Mouse (Mus musculus) megakaryocyte-erythroid progenitor cell, adult 5 weeks (primary cell): ENCODE results near the gene Slc38a9. TPM values are rescaled to one million over a fixed set of nuclear protein-coding genes. Genes with fewer than 3 reads are reported as not detected.

ENCODE experiments used
- polyA plus RNA-seq: library from polyadenylated mRNA; stranded (reverse); fragments of >175 nt; gene quantifications from 2 replicates; pipeline ENCODE4 v1.2.3, GENCODE M21; 2012

Slc38a9 gene
- polyA plus RNA-seq = 2.0 and 2.7 TPM in 2 replicates

DNA sequence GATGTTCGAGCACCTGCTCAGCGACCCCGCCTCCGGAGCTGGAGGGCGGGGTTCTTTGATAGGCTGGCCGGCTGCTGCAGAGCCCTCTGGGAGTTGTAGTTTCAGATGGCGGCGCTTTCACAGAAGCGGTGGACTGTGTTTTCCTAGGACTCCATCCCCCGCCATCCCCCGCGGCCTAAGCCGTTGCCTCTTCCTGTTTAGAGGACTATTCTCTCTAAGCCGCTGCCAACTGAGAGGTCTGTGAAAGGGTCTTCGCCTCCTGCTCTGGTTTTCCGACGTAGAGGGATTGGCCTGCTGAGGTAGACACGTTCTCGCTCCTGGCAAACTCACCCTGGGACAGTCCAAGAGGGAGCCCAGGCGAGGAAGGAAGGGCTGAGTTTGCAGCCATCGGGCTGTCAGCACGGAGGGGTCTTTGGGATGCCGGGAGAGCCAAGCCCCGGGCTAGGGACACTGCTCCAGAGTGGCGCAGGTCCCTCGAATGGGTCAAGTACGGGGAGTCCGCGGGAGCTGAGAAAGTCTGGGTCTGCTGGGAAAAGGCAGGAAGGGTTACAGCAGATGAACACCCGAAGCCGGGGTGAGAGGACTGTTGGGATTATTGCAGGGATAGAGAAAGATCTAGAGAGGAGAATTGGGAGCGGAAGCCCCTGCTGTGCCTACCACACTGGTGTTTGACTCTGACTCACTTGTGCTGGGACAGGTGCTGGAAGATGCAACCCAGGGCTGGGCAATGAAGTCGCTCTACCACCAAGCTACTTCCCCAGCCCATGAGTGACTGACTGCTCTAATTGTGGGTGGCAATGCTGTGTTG is at the start of gene Slc38a9:
Gene Slc38a9, plus strand, starts transcription at position 178 of the 808 bp plus-strand sequence.

DNA sequence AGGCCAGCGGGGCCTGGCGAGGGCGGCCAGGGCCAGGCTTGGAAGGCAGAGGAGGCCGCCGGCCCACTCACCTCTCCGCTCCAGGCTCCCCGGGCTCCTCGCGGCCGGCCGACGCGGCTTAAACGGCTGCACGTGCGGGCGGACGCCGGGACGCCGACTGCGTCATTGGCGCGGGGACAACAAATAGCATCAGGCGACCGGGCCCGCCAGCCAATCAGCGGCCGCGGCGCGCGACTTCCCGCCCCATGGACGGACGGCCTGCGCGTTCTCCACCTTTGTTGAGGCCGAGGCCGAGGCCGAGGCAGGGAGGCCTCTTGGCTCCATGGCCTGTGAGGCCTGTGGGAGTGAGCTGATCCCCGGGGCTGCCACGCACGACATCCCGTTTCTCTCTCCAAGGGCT is 8.3 kb upstream of the Slc38a9 start, which contains the start of gene Ddx4:
Gene Ddx4, minus strand, starts transcription at position 271 of the 400 bp plus-strand sequence.

Other genes starting within 250 kb of the Slc38a9 start
- gene Il6st, start 196.7 kb upstream of the Slc38a9 start, polyA plus RNA-seq = 3.0 and 3.7 TPM in 2 replicates
- gene Il31ra, start 66.4 kb upstream of the Slc38a9 start, polyA plus RNA-seq = 0.43 and 0.49 TPM in 2 replicates
- gene Ddx4, start 8.3 kb upstream of the Slc38a9 start, polyA plus RNA-seq = 0.03 and 0.06 TPM in 2 replicates
- 2.0 and 2.4 TPM in 2 replicates for gene Plpp1, start 140.0 kb downstream of the Slc38a9 start, polyA plus RNA-seq